10 mouse cellular contexts compared by ENCODE assay signal in the genomic region with DNA sequence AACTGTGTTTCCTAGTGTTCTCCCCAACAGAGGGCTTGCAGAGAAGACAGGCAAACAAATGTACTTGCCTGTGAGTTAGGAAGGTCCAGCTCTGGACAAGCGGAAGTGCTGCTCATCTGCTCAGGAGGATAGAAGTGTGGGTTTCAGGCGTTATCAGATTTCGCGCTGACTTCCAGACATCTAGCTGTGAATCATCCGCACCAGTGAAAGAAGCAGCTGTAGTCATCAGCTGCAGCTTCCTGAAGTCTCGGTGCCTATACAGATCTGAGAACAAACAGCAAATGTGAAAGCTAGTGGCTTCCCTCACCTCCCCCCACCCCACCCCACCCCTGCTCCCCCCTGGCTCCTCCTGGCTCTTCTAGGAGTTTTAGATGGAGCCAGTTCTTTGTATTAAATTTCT.
DNase-seq lines count a peak whose midpoint lies in the region; ATAC-seq lines count a peak whose summit lies in the region.
"Had no signal": no experiment of that assay in that cellular context is flagged by ENCODE, and none has a peak within 500 bp of the region (broad histone marks: within the 10 kb centered on the region; RNA-seq: fewer than 3 reads in every experiment).

No protein-coding gene starts in this region.

- WGBS in hindbrain, embryonic 10.5 days, result 46% methylated on average over 6 of the region's 6 CpGs
- WGBS in hindbrain, embryonic 14.5 days, result 51% methylated on average over 6 of the region's 6 CpGs

- peak overlapping the region; percentile 59; the same call in 1 of the 2 replicates for H3K27ac ChIP-seq in hindbrain, embryonic 10.5 days
- no peak overlapping the region for H3K27ac ChIP-seq in hindbrain, embryonic 14.5 days
- H3K27ac ChIP-seq: embryonic facial prominence, embryonic 12.5 days; neural tube, embryonic 12.5 days had no signal

- H3K27me3 ChIP-seq in hindbrain, embryonic 10.5 days (ENCODE audit: insufficient read depth, poor library complexity, severe bottlenecking), result no peaks in the 10 kb centered on the region
- no peaks in the 10 kb centered on the region for H3K27me3 ChIP-seq in hindbrain, embryonic 14.5 days (ENCODE audit: control insufficient read depth, insufficient read depth, low read length)
- H3K27me3 ChIP-seq: embryonic facial prominence, embryonic 12.5 days; neural tube, embryonic 12.5 days had no signal

- H3K9ac ChIP-seq in hindbrain, embryonic 14.5 days, result no peak overlapping the region
- H3K9ac ChIP-seq: embryonic facial prominence, embryonic 12.5 days; neural tube, embryonic 12.5 days had no signal

- no peak overlapping the region for H3K4me3 ChIP-seq in hindbrain, embryonic 10.5 days
- no peak overlapping the region for H3K4me3 ChIP-seq in hindbrain, embryonic 14.5 days (replicated peaks; ENCODE audit: low read length)
- H3K4me3 ChIP-seq: embryonic facial prominence, embryonic 12.5 days; neural tube, embryonic 12.5 days had no signal

- no peak overlapping the region for H3K4me2 ChIP-seq in hindbrain, embryonic 14.5 days (replicated peaks)
- H3K4me2 ChIP-seq: embryonic facial prominence, embryonic 12.5 days; neural tube, embryonic 12.5 days had no signal

- DNase-seq in hindbrain, embryonic 10.5 days (ENCODE audit: low spot score), result no peak
- no peak for DNase-seq in hindbrain, embryonic 14.5 days (ENCODE audit: low spot score)
- DNase-seq in CD4-positive helper T cell, adult 2 months (ENCODE audit: low read depth, low spot score), result peak; percentile 44
- peak; percentile 73 for DNase-seq in brain, adult 2 months (ENCODE audit: low read depth, low spot score)
- DNase-seq in B cell, adult 2 months, result no peak
- DNase-seq in ovary, postnatal 14 days (ENCODE audit: low spot score), result no peak
- DNase-seq in layer of hippocampus, adult 9-10 months (ENCODE audit: low spot score), result no peak

- H3K36me3 ChIP-seq in hindbrain, embryonic 10.5 days, result no peaks in the 10 kb centered on the region
- H3K36me3 ChIP-seq in hindbrain, embryonic 14.5 days (replicated peaks; ENCODE audit: control insufficient read depth, insufficient read depth), result no peaks in the 10 kb centered on the region
- H3K36me3 ChIP-seq: embryonic facial prominence, embryonic 12.5 days; neural tube, embryonic 12.5 days had no signal

- H3K9me3 ChIP-seq in hindbrain, embryonic 10.5 days, result no peaks in the 10 kb centered on the region
- H3K9me3 ChIP-seq in hindbrain, embryonic 14.5 days (ENCODE audit: control insufficient read depth, low read length), result no peaks in the 10 kb centered on the region
- H3K9me3 ChIP-seq: embryonic facial prominence, embryonic 12.5 days; neural tube, embryonic 12.5 days had no signal

- ATAC-seq in hindbrain, embryonic 14.5 days (ENCODE audit: low FRiP score), result no peak
- peak; percentile 34 for ATAC-seq in megakaryocyte, adult 5-6 weeks (ENCODE audit: poor library complexity, severe bottlenecking)

- peaks cover 17% of the 10 kb centered on the region for H3K4me1 ChIP-seq in hindbrain, embryonic 10.5 days (replicated peaks)
- no peaks in the 10 kb centered on the region for H3K4me1 ChIP-seq in hindbrain, embryonic 14.5 days (replicated peaks; ENCODE audit: control insufficient read depth, insufficient read depth, low read length)

Comparison
In these comparisons a context has a peak if more than half of its experiments do, and no peak if none do; other contexts are left out.
1. DNase-seq: peak in CD4-positive helper T cell, adult 2 months (single experiment) and brain, adult 2 months (single experiment); none in hindbrain, embryonic 10.5 days (single experiment), hindbrain, embryonic 14.5 days (single experiment), B cell, adult 2 months (0 of 2), ovary, postnatal 14 days (single experiment) and layer of hippocampus, adult 9-10 months (single experiment).